Mouse (Mus musculus): ENCODE measurements around the gene Kirrel.
"Not testable (repeated sequence)": the region's sequence is repeated elsewhere in the genome, so short reads cannot be mapped to it uniquely, and the experiment has no call there.

The Kirrel gene

GRCm38 (mm10) chr3:87136782-87137181 is 37.8 kb downstream of the Kirrel start:
- in situ Hi-C loops (cut with MboI, MseI): loop anchor here (10.0 kb wide), 1 partner anchor 1332 kb away; no protein-coding TSS in a partner anchor

DNA sequence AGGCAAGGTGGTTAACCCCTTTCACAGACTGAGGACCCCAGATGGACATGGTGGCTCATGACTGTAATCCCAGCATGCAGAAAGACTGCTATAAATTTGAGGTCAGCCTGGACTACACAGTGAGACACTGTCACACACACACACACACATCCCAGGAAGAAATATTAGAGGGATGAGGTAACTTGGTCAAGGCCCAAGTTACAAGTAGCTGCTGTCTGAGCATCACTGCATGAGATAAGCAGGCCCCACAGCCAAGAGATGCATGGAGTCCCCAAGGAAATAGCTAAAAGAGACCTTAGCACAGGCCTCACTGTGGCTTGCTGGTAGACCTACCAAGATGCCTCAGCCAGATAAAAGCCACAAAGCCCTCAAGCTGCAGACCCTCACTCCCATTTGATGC is 39.6 kb downstream of the Kirrel start:
- in situ Hi-C loops (cut with MboI, MseI): loop anchor here (10.0 kb wide), 1 partner anchor 1330 kb away; no protein-coding TSS in a partner anchor

DNA sequence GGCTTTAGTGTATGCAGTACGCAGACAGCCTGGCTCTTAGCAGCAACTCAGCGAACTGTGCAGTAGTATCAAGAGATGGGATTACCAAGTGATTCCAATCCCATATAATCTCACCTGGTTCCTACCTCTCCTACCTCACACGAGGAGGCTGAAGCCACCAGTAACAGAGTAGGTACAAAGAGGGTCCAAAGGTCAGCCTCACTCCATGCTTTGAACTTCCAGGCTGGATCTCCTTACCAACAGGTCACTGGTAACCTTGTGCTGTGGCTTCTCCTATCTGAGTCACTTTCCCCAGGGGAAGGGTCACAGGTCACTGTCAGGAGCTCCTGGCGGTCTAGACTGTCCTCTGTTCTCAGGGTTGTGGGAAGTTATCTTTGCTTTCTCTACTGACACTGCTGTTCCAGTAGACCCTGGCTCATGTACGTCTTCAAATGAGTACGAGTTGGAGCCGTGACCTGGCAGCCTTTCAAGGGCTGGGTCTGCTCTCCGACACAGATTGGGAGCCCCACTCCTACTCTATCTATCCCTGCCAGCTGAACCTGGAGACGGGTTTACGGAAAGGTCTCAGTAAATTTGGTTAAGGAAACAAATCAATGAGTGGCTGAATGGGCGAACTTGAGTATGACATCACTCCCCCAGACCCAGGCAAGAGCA is 42.7 kb downstream of the Kirrel start:
- in situ Hi-C loops (cut with MboI, MseI): loop anchor here (10.0 kb wide), 1 partner anchor 1327 kb away; no protein-coding TSS in a partner anchor

DNA sequence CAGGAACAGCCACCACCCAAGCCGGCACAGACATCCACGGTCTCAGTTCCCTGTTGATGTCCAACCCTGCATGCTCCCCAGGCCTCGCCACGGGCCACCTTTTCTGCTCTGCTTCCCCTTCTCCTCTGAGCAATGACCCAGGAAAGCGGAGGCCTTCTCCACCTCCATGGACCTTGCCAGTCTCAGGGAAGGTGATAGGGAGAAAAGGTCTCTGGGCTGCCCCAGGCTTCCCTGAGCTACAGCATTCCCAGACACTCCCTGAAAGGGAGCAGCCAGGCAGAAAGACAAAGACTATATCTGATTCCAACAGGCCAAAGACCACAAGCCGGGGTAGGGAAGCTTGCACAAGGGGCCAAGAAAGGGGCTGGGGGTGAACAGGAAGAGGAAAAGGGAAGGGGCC is 43.6 kb downstream of the Kirrel start:
- in situ Hi-C loops (cut with MboI, MseI): loop anchor here (10.0 kb wide), 1 partner anchor 1326 kb away; no protein-coding TSS in a partner anchor

- in situ Hi-C loops (cut with MboI, MseI): loop anchor here (10.0 kb wide), 1 partner anchor 1959 kb away; no protein-coding TSS in a partner anchor
These were observed 50.8 kb downstream of the Kirrel start for GRCm38 (mm10) chr3:87123795-87124194.

DNA sequence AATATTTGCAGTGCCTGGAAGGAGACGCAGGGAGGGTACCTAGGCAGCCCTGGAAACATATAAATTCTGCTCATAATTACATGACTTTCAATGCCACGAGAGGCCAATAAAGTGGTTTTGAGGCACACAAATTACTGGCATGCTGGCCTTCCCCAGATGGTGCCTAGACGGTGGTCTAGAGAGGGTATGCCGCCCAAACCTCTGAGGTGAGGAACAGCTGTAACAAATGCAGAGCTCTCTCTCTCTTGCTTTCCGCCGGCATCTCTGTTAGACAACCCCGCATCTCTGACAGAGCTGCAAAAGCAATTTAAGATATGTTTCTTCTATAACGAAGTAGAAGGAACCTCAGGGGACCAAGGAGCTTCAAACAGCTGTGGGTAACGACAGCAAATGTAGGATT is 56.3 kb downstream of the Kirrel start:
- in situ Hi-C loops (cut with MboI, MseI): no loop called here

- in situ Hi-C loops (cut with MboI, MseI): no loop called here
These were observed 56.9 kb downstream of the Kirrel start for GRCm38 (mm10) chr3:87117632-87118031.

GRCm38 (mm10) chr3:87115726-87116540 is 58.6 kb downstream of the Kirrel start:
- in situ Hi-C loops (cut with MboI, MseI): no loop called here

DNA sequence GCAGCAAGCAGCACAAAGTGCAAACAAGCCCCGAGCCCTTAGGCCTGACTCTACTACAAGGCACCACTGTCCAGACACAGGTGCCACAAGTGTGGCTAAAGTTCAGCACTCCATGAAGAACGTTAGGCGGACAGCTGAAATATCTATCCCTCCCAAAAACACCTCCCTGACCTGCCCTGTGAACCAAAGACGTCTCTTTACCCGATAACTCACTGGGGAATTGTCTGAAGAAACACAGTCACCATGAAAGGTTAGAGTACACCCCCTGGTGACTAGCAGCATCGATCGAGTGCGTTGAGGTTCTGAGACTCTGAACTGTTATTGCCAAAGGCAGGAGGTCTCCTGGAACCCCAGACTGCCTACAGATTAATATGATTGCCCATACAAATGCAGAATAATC is 59.3 kb downstream of the Kirrel start:
- in situ Hi-C loops (cut with MboI, MseI): no loop called here

- in situ Hi-C loops (cut with MboI, MseI): no loop called here
These were observed 59.7 kb downstream of the Kirrel start for GRCm38 (mm10) chr3:87114801-87115200.

DNA sequence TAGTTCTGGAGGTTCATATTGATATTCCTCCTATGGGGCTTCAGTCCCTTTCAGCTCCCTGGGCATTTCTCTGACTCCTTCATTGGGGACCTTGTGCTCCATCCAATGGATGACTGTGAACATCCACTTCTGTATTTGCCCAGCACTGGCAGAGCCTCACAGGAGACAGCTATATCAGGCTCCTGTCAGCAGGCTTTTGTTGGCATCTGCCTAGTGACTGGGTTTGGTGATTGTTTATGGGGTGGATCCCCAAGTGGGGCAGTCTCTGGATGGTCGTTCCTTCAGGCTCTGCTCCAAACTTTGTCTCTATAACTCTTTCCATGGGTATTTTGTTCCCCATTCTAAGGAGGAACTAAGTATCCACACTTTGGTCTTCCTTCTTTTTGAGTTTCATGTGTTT is 60.7 kb downstream of the Kirrel start:
- in situ Hi-C loops (cut with MboI, MseI): not testable (repeated sequence)

- in situ Hi-C loops (cut with MboI, MseI): no loop called here
These were observed 62.3 kb downstream of the Kirrel start for GRCm38 (mm10) chr3:87112264-87112663.

DNA sequence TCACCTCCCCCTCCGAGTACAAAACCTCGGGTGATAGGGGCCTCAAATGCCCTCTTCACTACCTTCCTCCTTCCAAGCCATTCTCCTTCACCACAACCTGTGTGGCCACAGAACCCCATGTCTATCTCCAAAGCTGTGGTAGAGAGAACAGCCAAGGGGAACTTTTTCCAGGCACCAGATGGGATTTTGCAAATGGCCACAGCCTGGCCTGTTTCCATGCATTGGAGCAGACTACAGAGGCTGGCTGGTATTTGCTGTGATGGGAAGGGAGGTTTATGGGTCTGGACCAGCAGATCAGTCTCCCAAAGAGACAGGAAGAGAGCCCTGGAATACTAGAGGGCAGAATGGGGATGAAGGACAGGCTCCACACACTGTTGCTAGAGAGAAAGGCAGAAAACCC is 69.7 kb downstream of the Kirrel start:
- in situ Hi-C loops (cut with MboI, MseI): no loop called here

DNA sequence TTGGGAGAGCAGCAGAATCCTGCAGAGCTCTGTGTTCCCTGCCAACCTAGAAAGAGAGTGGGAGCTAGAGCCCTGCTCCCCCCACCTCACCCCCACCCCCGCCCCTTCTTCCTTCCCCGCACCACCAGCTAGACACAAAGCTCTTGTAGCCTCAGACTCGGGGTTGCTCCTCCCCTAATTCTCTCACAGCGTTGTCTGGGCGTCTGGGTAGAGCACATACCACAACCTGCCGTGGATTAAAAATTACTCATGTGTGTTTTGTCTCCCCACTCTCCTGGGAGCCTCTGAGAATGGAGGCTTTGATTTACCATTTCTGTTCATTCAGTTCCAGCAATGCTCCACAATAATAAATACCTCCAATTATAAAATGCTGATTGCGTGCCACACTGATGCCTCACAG is 72.2 kb downstream of the Kirrel start:
- in situ Hi-C loops (cut with MboI, MseI): no loop called here

DNA sequence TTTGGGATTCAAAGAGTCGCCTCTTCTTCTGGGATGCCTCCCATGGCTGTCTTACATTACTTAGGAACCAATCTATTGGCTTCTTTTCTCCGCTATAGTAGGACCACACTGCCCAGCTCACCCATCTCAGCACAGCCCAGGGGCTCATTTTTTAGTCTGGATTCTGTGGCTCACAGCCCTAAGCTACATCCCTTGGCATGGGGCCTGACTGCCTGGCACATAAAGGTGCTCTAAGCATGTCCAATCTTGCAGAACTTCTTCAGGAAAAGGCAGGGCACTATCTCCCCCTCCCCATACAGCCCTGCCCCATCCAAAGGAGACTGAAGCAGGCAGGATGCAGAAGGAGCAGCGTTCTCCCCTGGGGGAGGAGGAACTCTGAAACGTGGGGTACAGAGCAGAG is 73.6 kb downstream of the Kirrel start:
- in situ Hi-C loops (cut with MboI, MseI): no loop called here

GRCm38 (mm10) chr3:87097969-87098946 is 76.3 kb downstream of the Kirrel start:
- in situ Hi-C loops (cut with MboI, MseI): no loop called here

DNA sequence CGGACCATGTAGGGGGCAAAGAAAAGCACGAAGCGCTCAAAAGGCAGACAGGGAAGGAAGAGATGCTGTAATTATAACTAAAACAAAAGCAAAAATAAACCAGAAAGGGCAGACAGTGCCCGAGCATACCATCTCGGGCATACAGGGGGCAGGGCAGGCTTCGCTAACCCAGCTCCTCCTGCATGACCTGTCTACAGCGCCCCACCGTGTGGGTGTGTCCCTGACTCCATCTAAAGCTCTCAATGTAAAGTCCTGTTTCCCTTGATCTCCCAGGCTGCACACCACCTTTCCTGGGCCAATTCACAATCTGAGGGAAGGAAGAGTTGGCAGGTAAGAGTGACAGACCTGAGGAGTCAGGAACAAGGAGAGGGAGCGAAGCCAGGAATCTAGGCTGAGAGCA is 77.3 kb downstream of the Kirrel start:
- in situ Hi-C loops (cut with MboI, MseI): no loop called here

DNA sequence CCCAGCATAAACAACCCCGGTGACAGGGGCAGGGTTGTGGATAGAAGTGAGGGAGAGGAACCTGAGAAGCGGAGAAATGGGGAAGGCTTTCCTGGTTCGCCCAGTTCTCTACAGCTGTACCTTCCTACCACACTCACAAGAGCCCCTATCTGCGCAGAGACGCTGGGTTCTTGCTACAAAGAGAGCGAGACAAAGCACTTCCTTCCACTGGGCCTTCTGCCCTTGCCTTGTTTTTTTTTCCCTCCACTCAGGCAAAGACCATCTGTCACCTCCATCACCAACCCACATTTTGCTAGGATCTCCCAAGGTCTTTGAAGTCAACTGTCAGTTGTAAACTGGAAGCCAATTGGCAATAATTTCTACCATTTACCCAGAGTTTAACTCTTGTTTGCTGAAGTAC is 80.8 kb downstream of the Kirrel start:
- in situ Hi-C loops (cut with MboI, MseI): no loop called here

GRCm38 (mm10) chr3:87089694-87090565 is 84.6 kb downstream of the Kirrel start:
- in situ Hi-C loops (cut with MboI, MseI): no loop called here

GRCm38 (mm10) chr3:87087146-87087545 is 87.4 kb downstream of the Kirrel start:
- in situ Hi-C loops (cut with MboI, MseI): no loop called here

DNA sequence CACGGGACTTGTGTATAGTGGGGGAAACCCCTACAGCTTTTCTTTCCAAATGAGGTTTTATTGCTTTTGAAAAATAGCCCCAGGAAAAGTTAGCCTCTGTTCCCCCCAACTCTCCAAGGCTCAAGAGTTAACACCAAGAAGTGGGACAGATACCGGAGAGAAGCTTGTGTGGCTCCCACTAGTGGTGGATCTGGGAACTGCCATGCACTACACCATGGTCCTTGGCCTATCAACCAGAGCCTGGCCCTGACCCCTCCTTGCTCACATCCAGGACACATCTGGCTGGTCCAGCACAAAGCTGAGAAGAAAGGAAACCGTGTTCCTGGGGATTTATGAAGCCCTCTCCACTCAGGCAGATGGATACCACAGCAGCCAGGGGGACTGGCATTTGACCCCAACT is 92.3 kb downstream of the Kirrel start:
- in situ Hi-C loops (cut with MboI, MseI): no loop called here

Measured in T-helper 1 cell (primary cell).